Comparison of ENCODE assay signal across 16 mouse cellular contexts in genomic region chr7:79511181-79511580, GRCm38 (mm10). TPM values are rescaled to one million over a fixed set of nuclear protein-coding genes. Genes with fewer than 3 reads are reported as not detected.
DNase-seq lines count a peak whose midpoint lies in the region; ATAC-seq and TF ChIP-seq lines count a peak whose summit lies in the region.
"Had no signal": no experiment of that assay in that cellular context is flagged by ENCODE, and none has a peak within 500 bp of the region (broad histone marks: within the 10 kb centered on the region; RNA-seq: fewer than 3 reads in every experiment).

No protein-coding gene starts in this region.

- H3K27me3 ChIP-seq in forebrain, embryonic 16.5 days (replicated peaks; ENCODE audit: control insufficient read depth, insufficient read depth, low read length), result no peaks in the 10 kb centered on the region
- H3K27me3 ChIP-seq in midbrain, embryonic 10.5 days (ENCODE audit: low read depth, poor library complexity, severe bottlenecking), result peaks cover 100% of the 10 kb centered on the region
- no peaks in the 10 kb centered on the region for H3K27me3 ChIP-seq in neural tube, embryonic 14.5 days (ENCODE audit: control insufficient read depth, insufficient read depth, low read length)

- WGBS in forebrain, embryonic 16.5 days, result 4% methylated on average over 7 of the region's 7 CpGs
- 11% methylated on average over 7 of the region's 7 CpGs for WGBS in midbrain, embryonic 10.5 days
- WGBS in neural tube, embryonic 14.5 days, result 12% methylated on average over 7 of the region's 7 CpGs

- no peak for TF ChIP-seq CTCF in layer of hippocampus, adult 2 months (conservative IDR thresholded peaks at IDR 0.05)

- H3K9ac ChIP-seq in forebrain, embryonic 16.5 days (replicated peaks; ENCODE audit: low read depth, low read length), result peak overlapping the region; percentile 66
- peak overlapping the region; percentile 99 for H3K9ac ChIP-seq in neural tube, embryonic 14.5 days (replicated peaks; ENCODE audit: low read depth, low read length)
- H3K9ac ChIP-seq: limb, embryonic 12.5 days; liver, embryonic 15.5 days had no signal

- H3K27ac ChIP-seq in layer of hippocampus, adult 2 months, result peak overlapping the region; percentile 97
- H3K27ac ChIP-seq in forebrain, embryonic 16.5 days (ENCODE audit: low read length), result peak overlapping the region; percentile 93
- H3K27ac ChIP-seq in midbrain, embryonic 10.5 days (replicated peaks), result peak overlapping the region; percentile 59; the same call in 1 of the 2 replicates
- H3K27ac ChIP-seq in neural tube, embryonic 14.5 days (ENCODE audit: low read depth, low read length), result peak overlapping the region; percentile 99
- H3K27ac ChIP-seq: limb, embryonic 12.5 days; liver, embryonic 15.5 days; stomach, postnatal 0 days had no signal

- ATAC-seq in forebrain, embryonic 16.5 days, result peak; percentile 24; the same call in 1 of the 2 replicates
- ATAC-seq in neural tube, embryonic 14.5 days (ENCODE audit: low read depth), result no peak
- no peak for ATAC-seq in granulocyte monocyte progenitor cell, adult 5-6 weeks (replicated peaks; ENCODE audit: poor library complexity, severe bottlenecking)
- no peak for ATAC-seq in erythroid progenitor cell, adult 5-6 weeks (replicated peaks; ENCODE audit: low FRiP score, poor library complexity, severe bottlenecking)
- ATAC-seq: intestine, embryonic 16.5 days had no signal

- no peaks in the 10 kb centered on the region; the same call in 1 of the 2 replicates for H3K36me3 ChIP-seq in forebrain, embryonic 16.5 days (ENCODE audit: control insufficient read depth, insufficient read depth)
- peaks cover 36% of the 10 kb centered on the region for H3K36me3 ChIP-seq in midbrain, embryonic 10.5 days
- H3K36me3 ChIP-seq in neural tube, embryonic 14.5 days (ENCODE audit: control insufficient read depth, insufficient read depth, low read length), result peaks cover 14% of the 10 kb centered on the region; the same call in 1 of the 2 replicates
- H3K36me3 ChIP-seq: limb, embryonic 12.5 days; liver, embryonic 15.5 days had no signal

- no peak for DNase-seq in layer of hippocampus, adult 2 months (ENCODE audit: low spot score in 2 of 2)
- no peak for DNase-seq in layer of hippocampus, adult 18-20 months (ENCODE audit: low spot score in 2 of 2)
- DNase-seq in midbrain, embryonic 10.5 days (ENCODE audit: low spot score), result no peak
- no peak for DNase-seq in right cerebral cortex, postnatal 36 days (ENCODE audit: low spot score in 2 of 2)
- DNase-seq: adrenal gland, adult 8-10 months; kidney, postnatal 14 days; layer of hippocampus, postnatal 36 days; thymus, postnatal 4 days had no signal

- peak overlapping the region; percentile 4; the same call in 1 of the 2 replicates for H3K4me3 ChIP-seq in layer of hippocampus, adult 2 months
- peak overlapping the region; percentile 27 for H3K4me3 ChIP-seq in forebrain, embryonic 16.5 days (replicated peaks; ENCODE audit: low read length)
- H3K4me3 ChIP-seq in midbrain, embryonic 10.5 days, result peak overlapping the region; percentile 64; the same call in 1 of the 2 replicates
- peak overlapping the region; percentile 90 for H3K4me3 ChIP-seq in neural tube, embryonic 14.5 days (ENCODE audit: low read depth, low read length)
- H3K4me3 ChIP-seq: limb, embryonic 12.5 days; liver, embryonic 15.5 days had no signal

- H3K4me2 ChIP-seq in forebrain, embryonic 16.5 days (ENCODE audit: low read length), result peak overlapping the region; percentile 99
- H3K4me2 ChIP-seq in neural tube, embryonic 14.5 days (ENCODE audit: low read depth, low read length), result peak overlapping the region; percentile 94
- H3K4me2 ChIP-seq: limb, embryonic 12.5 days; liver, embryonic 15.5 days had no signal

- no peaks in the 10 kb centered on the region for H3K9me3 ChIP-seq in forebrain, embryonic 16.5 days (ENCODE audit: control insufficient read depth, low read length)
- H3K9me3 ChIP-seq in midbrain, embryonic 10.5 days (replicated peaks), result no peaks in the 10 kb centered on the region
- H3K9me3 ChIP-seq in neural tube, embryonic 14.5 days (ENCODE audit: control insufficient read depth, low read length), result no peaks in the 10 kb centered on the region
- H3K9me3 ChIP-seq: limb, embryonic 12.5 days; liver, embryonic 15.5 days had no signal

- peaks cover 78% of the 10 kb centered on the region for H3K4me1 ChIP-seq in forebrain, embryonic 16.5 days (replicated peaks; ENCODE audit: control insufficient read depth, insufficient read depth, low read length)
- peaks cover 96% of the 10 kb centered on the region for H3K4me1 ChIP-seq in midbrain, embryonic 10.5 days
- H3K4me1 ChIP-seq in neural tube, embryonic 14.5 days (ENCODE audit: control insufficient read depth, insufficient read depth, low read length), result peaks cover 66% of the 10 kb centered on the region

RNA-seq across cellular contexts. Expression of gene Polg, which starts 45.0 kb away (rescaled TPM):
- 100 to 1,000 TPM in 1 of 2 experiments, 10 to 100 TPM in 1; 76.5 to 101 TPM for total RNA-seq in layer of hippocampus, adult 2 months (2021)
- total RNA-seq in layer of hippocampus, adult 18-20 months (2021), result 10 to 100 TPM; 81.6 to 81.7 TPM
- 29.5 and 34.6 TPM in 2 replicates for polyA plus RNA-seq in forebrain, embryonic 16.5 days (2015; fragmentation: Nextera tagmentation; extraction: Ambion mirVana)
- 41.3 and 43.2 TPM in 2 replicates for polyA plus RNA-seq in midbrain, embryonic 10.5 days (2016; fragmentation: Nextera tagmentation; extraction: Ambion mirVana)
- polyA plus RNA-seq in neural tube, embryonic 14.5 days (2014; fragmentation: Nextera tagmentation; extraction: Ambion mirVana), result 23.0 and 30.5 TPM in 2 replicates
- 27.1 and 34.9 TPM in 2 replicates for total RNA-seq in granulocyte monocyte progenitor cell, adult 5-6 weeks (2014; fragmentation: Nextera tagmentation)
- total RNA-seq in granulocyte monocyte progenitor cell, adult 5-6 weeks (2017), result 40.5 and 61.0 TPM in 2 replicates
- 14.7 and 28.5 TPM in 2 replicates for total RNA-seq in erythroid progenitor cell, adult 5-6 weeks (2015; ENCODE audit: low replicate concordance)
- 50.2 and 51.1 TPM in 2 replicates for total RNA-seq in erythroid progenitor cell, adult 5-6 weeks (2017; ENCODE audit: low replicate concordance)

Comparison
In these comparisons a context has a peak if more than half of its experiments do, and no peak if none do; other contexts are left out.
1. H3K4me3 ChIP-seq: peak in every context shown above with its lines; median percentile 90 in neural tube, embryonic 14.5 days; 64 in midbrain, embryonic 10.5 days; 27 in forebrain, embryonic 16.5 days; 4 in layer of hippocampus, adult 2 months.